Mouse (Mus musculus) frontal cortex, adult (tissue): Measurements from ENCODE around the gene Olfr697.
A peak's percentile ranks its signal among the peaks of the same experiment; 100 is the strongest.
"Not testable (repeated sequence)": the region's sequence is repeated elsewhere in the genome, so short reads cannot be mapped to it uniquely, and the experiment has no call there.

Source experiments
- ATAC-seq: cut with Nextera tagmentation; 2 replicates; pipeline ENCODE4 v1.9.2; 2017; ENCODE audit warnings: mild to moderate bottlenecking, moderate library complexity, mixed read lengths; ENCODE audit not compliant: low TSS enrichment

Gene Olfr697

GRCm38 (mm10) chr7:106742343-106742742, at the start of gene Olfr697:
Gene Olfr697, minus strand, starts transcription at chr7:106742443.
- ATAC-seq = no peak

GRCm38 (mm10) chr7:106788330-106788729, 46.1 kb upstream of the Olfr697 start:
- peak; percentile 50; the same call in 1 of the 2 replicates for ATAC-seq

GRCm38 (mm10) chr7:106761008-106761407, 18.8 kb upstream of the Olfr697 start:
- not testable (repeated sequence) for ATAC-seq

GRCm38 (mm10) chr7:106758800-106759199, 16.6 kb upstream of the Olfr697 start:
- no peak for ATAC-seq

GRCm38 (mm10) chr7:106755297-106755696, 13.1 kb upstream of the Olfr697 start, which contains the start of gene Olfr698:
Gene Olfr698, minus strand, starts transcription at chr7:106755397.
- no peak for ATAC-seq

GRCm38 (mm10) chr7:106745811-106746210, 3.6 kb upstream of the Olfr697 start:
- ATAC-seq = no peak

GRCm38 (mm10) chr7:106737028-106737427, 5.2 kb downstream of the Olfr697 start:
- no peak for ATAC-seq

- no peak for ATAC-seq
These were observed 8.5 kb downstream of the Olfr697 start for GRCm38 (mm10) chr7:106733717-106734116.

- ATAC-seq = not testable (repeated sequence)
These were observed 16.6 kb downstream of the Olfr697 start for GRCm38 (mm10) chr7:106725654-106726053.

GRCm38 (mm10) chr7:106716296-106716695, 25.9 kb downstream of the Olfr697 start, which contains the start of gene Olfr695:
Gene Olfr695, minus strand, starts transcription at chr7:106716396.
- ATAC-seq = no peak

GRCm38 (mm10) chr7:106711463-106711862, 30.8 kb downstream of the Olfr697 start:
- no peak for ATAC-seq

GRCm38 (mm10) chr7:106707705-106708104, 34.5 kb downstream of the Olfr697 start:
- ATAC-seq = not testable (repeated sequence)

GRCm38 (mm10) chr7:106696891-106697290, 45.4 kb downstream of the Olfr697 start:
- no peak for ATAC-seq

GRCm38 (mm10) chr7:106692976-106693375, 49.3 kb downstream of the Olfr697 start:
- ATAC-seq = no peak

- no peak for ATAC-seq
These were observed 50.5 kb downstream of the Olfr697 start, which contains the start of gene Olfr694 for GRCm38 (mm10) chr7:106691714-106692113. Gene Olfr694, minus strand, starts transcription at chr7:106691814.
